Mouse (Mus musculus) spleen, adult 2 months (tissue): ENCODE measurements around the gene Smtnl2. TPM values are rescaled to one million over a fixed set of nuclear protein-coding genes. Genes with fewer than 3 reads are reported as not detected.
A peak's percentile ranks its signal among the peaks of the same experiment; 100 is the strongest.
"Not testable (repeated sequence)": the region's sequence is repeated elsewhere in the genome, so short reads cannot be mapped to it uniquely, and the experiment has no call there.

Experiments
- DNase-seq, 2 experiments: peaks; one replicate each; pipeline versions ENCODE4 v3.0.0 to v3.0.0-alpha.2; 2012 to 2021; ENCODE audit warnings: low spot score in 2 of 2, low read depth in 1 of 2
- H3K27ac ChIP-seq: fragments of 200-500 bp; 2 replicates; pipeline ENCODE4 v1.5.1; 2012; ENCODE audit warnings: low read length, inconsistent platforms; ENCODE audit not compliant: insufficient read depth
- H3K27me3 ChIP-seq: fragments of 200-500 bp; 2 replicates; pipeline ENCODE4 v1.6.1; 2012; ENCODE audit warnings: mild to moderate bottlenecking, moderate library complexity, low read length, inconsistent platforms; ENCODE audit not compliant: control insufficient read depth, insufficient read depth
- H3K36me3 ChIP-seq: fragments of 200-500 bp; 2 replicates; pipeline ENCODE4 v1.6.1; 2012; ENCODE audit warnings: mild to moderate bottlenecking, low read length, inconsistent platforms; ENCODE audit not compliant: control insufficient read depth, insufficient read depth
- H3K4me1 ChIP-seq: fragments of 200-500 bp; 2 replicates; pipeline ENCODE4 v1.6.1; 2011; ENCODE audit warnings: inconsistent platforms; ENCODE audit not compliant: control insufficient read depth, insufficient read depth, insufficient read length
- H3K4me3 ChIP-seq: fragments of 200-500 bp; 2 replicates; pipeline ENCODE4 v1.5.1; 2011; ENCODE audit warnings: mild to moderate bottlenecking, inconsistent platforms; ENCODE audit not compliant: insufficient read depth, insufficient read length; ENCODE audit errors: extremely low read depth
- CTCF ChIP-seq: fragments of 200-500 bp; IDR thresholded peaks from 2 replicates; pipeline ENCODE4 v1.5.1; 2011; ENCODE audit warnings: mild to moderate bottlenecking, inconsistent platforms; ENCODE audit not compliant: insufficient read depth, insufficient read length, insufficient replicate concordance; ENCODE audit errors: extremely low read depth
- POLR2A ChIP-seq: fragments of 200-500 bp; IDR thresholded peaks from 2 replicates; pipeline ENCODE4 v1.6.1; 2011; ENCODE audit warnings: low read depth, low read length, inconsistent platforms
- WGBS: fragments of 180-500 bp; shearing (Covaris S2); methylation state at CpG from one replicate; pipeline ENCODE4 v1.1.7; 2018; 5-methylcytosine and 5-hydroxymethylcytosine counted together
- polyA plus RNA-seq: library from polyadenylated mRNA; depleted of rRNA; stranded (reverse); fragments of >200 nt; gene quantifications from 2 replicates; pipeline ENCODE4 v1.2.3, GENCODE M21; 2012

Smtnl2 gene
- polyA plus RNA-seq, 1 experiment: 0.98 TPM

- no peak for DNase-seq
- Histone ChIP-seq H3K36me3 (peaks cover 75% of the 10 kb centered on the region), H3K27me3 (no peaks in the 10 kb centered on the region), H3K27ac (no peak overlapping the region), H3K4me1 (peaks cover 20% of the 10 kb centered on the region; the same call in 1 of the 2 replicates), H3K4me3 (no peak overlapping the region)
- 86% methylated on average over 8 of the region's 8 CpGs for WGBS
- TF ChIP-seq CTCF (no peak), POLR2A (no peak)
These were observed 36.0 kb upstream of the Smtnl2 start for GRCm38 (mm10) chr11:72447475-72447874.

- DNase-seq: peak; percentile 50 to 73
- no peaks in the 10 kb centered on the region for H3K27me3 ChIP-seq
- TF ChIP-seq POLR2A: no peak
- peak; percentile 59; the same call in 1 of the 2 replicates for TF ChIP-seq CTCF
- H3K4me3 ChIP-seq: no peak overlapping the region
- peak overlapping the region; percentile 63 for H3K27ac ChIP-seq
- 67% methylated on average over 6 of the region's 6 CpGs for WGBS
- peaks cover 72% of the 10 kb centered on the region for H3K36me3 ChIP-seq
- peaks cover 26% of the 10 kb centered on the region; the same call in 1 of the 2 replicates for H3K4me1 ChIP-seq
These were observed 35.0 kb upstream of the Smtnl2 start for GRCm38 (mm10) chr11:72446311-72447105.

GRCm38 (mm10) chr11:72440965-72441664 is 29.6 kb upstream of the Smtnl2 start, which contains the start of gene Mybbp1a:
Mybbp1a (plus strand) TSS chr11:72441355.
- no peaks in the 10 kb centered on the region for H3K27me3 ChIP-seq
- H3K4me3 ChIP-seq: peak within 1 kb of the TSS; percentile 78
- peak within 1 kb of the TSS; percentile 87 for H3K27ac ChIP-seq
- H3K36me3 ChIP-seq: peaks cover 31% of the 10 kb centered on the region
- DNase-seq: peak; percentile 89 to 99
- H3K4me1 ChIP-seq: peaks cover 19% of the 10 kb centered on the region; the same call in 1 of the 2 replicates
- WGBS: under 1% methylated on average over 46 of the region's 46 CpGs
- no peak for TF ChIP-seq CTCF
- peak; percentile 88 for TF ChIP-seq POLR2A

GRCm38 (mm10) chr11:72440597-72440964 is 29.1 kb upstream of the Smtnl2 start:
- Histone ChIP-seq H3K36me3 (peaks cover 26% of the 10 kb centered on the region), H3K4me1 (peaks cover 14% of the 10 kb centered on the region; the same call in 1 of the 2 replicates), H3K27ac (peak overlapping the region; percentile 87; the same call in 1 of the 2 replicates), H3K4me3 (peak overlapping the region; percentile 78; the same call in 1 of the 2 replicates)
- H3K27me3 ChIP-seq, DNase-seq: not testable (repeated sequence)
- 35% methylated on average over 6 of the region's 6 CpGs for WGBS

- WGBS: 69% methylated on average over 4 of the region's 4 CpGs
- Histone ChIP-seq H3K36me3 (peaks cover 8% of the 10 kb centered on the region), H3K27ac (no peak overlapping the region), H3K4me3 (no peak overlapping the region), H3K4me1 (peaks cover 6% of the 10 kb centered on the region; the same call in 1 of the 2 replicates), H3K27me3 (no peaks in the 10 kb centered on the region)
- TF ChIP-seq POLR2A: no peak
- no peak for DNase-seq
These were observed 26.9 kb upstream of the Smtnl2 start for GRCm38 (mm10) chr11:72438411-72438810.

- TF ChIP-seq POLR2A (no peak), CTCF (no peak)
- no peak for DNase-seq
- Histone ChIP-seq H3K27ac (no peak overlapping the region), H3K36me3 (no peaks in the 10 kb centered on the region), H3K27me3 (no peaks in the 10 kb centered on the region), H3K4me3 (no peak overlapping the region), H3K4me1 (peaks cover 3% of the 10 kb centered on the region; the same call in 1 of the 2 replicates)
- WGBS: 94% methylated on average over 16 of the region's 16 CpGs
These were observed 25.5 kb upstream of the Smtnl2 start for GRCm38 (mm10) chr11:72436756-72437650.
